In the genomic region with DNA sequence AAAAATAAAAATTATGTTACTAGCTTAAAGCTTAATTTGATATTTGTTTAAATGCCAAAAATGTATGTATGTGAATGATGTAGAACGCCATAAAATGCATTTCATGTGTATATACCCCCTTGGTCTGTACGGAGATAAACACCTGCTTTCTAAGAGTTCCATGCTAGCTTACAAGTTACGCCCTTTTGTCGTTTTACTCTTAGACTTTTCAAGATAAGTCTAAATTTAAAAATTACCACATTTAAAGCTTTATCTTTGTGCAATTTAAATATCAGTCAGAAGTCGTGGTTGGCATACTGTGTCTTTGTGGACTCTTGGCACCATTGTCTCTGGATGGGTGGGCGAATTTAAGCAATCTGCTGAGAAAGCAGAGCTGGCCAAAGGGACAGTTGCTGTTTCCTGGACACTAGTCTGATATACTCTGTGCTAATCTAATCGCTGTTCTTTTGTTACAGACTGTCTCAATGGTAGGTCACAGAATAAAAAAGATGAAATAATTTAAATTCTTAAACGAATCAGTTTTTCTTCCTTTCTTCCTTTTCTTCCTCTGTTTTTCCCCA, we compare ENCODE assay signal across 13 mouse cellular contexts.
"Had no signal": no experiment of that assay in that cellular context is flagged by ENCODE, and none has a peak within 500 bp of the region (broad histone marks: within the 10 kb centered on the region; RNA-seq: fewer than 3 reads in every experiment).

No protein-coding gene starts in this region.

- H3K4me1 ChIP-seq: intestine, embryonic 15.5 days; midbrain, embryonic 10.5 days; midbrain, embryonic 15.5 days had no signal

- H3K4me3 ChIP-seq: intestine, embryonic 15.5 days; kidney, embryonic 15.5 days; limb, embryonic 13.5 days; liver, embryonic 15.5 days; midbrain, embryonic 10.5 days; midbrain, embryonic 15.5 days; neural tube, embryonic 13.5 days had no signal

- H3K4me2 ChIP-seq: intestine, embryonic 15.5 days; kidney, embryonic 15.5 days; limb, embryonic 13.5 days; liver, embryonic 15.5 days; midbrain, embryonic 15.5 days; neural tube, embryonic 13.5 days had no signal

- H3K9ac ChIP-seq: intestine, embryonic 15.5 days; kidney, embryonic 15.5 days; limb, embryonic 13.5 days; liver, embryonic 15.5 days; midbrain, embryonic 15.5 days; neural tube, embryonic 13.5 days had no signal

- H3K9me3 ChIP-seq: intestine, embryonic 15.5 days; kidney, embryonic 15.5 days; limb, embryonic 13.5 days; liver, embryonic 15.5 days; midbrain, embryonic 10.5 days; midbrain, embryonic 15.5 days; neural tube, embryonic 13.5 days had no signal

- ATAC-seq: midbrain, embryonic 15.5 days had no signal

- H3K27ac ChIP-seq: intestine, embryonic 15.5 days; limb, embryonic 13.5 days; liver, embryonic 15.5 days; midbrain, embryonic 10.5 days; midbrain, embryonic 15.5 days; neural tube, embryonic 13.5 days had no signal

- H3K27me3 ChIP-seq: intestine, embryonic 15.5 days; kidney, embryonic 15.5 days; limb, embryonic 13.5 days; liver, embryonic 15.5 days; midbrain, embryonic 15.5 days; neural tube, embryonic 13.5 days had no signal

- DNase-seq: layer of hippocampus, adult 9-11 months; left cerebral cortex, postnatal 4 days; retina, postnatal 1 day; right cerebral cortex, postnatal 4 days; spleen, adult 18-20 months; thymus, postnatal 36 days had no signal
